Mouse (Mus musculus) spleen, adult 2 months (tissue): Measurements from ENCODE around the gene Ttyh1.

Experiments used
- CTCF ChIP-seq: fragments of 200-500 bp; IDR thresholded peaks from 2 replicates; pipeline ENCODE4 v1.5.1; 2011; ENCODE audit warnings: mild to moderate bottlenecking, inconsistent platforms; ENCODE audit not compliant: insufficient read depth, insufficient read length, insufficient replicate concordance; ENCODE audit errors: extremely low read depth
- POLR2A ChIP-seq: fragments of 200-500 bp; IDR thresholded peaks from 2 replicates; pipeline ENCODE4 v1.6.1; 2011; ENCODE audit warnings: low read depth, low read length, inconsistent platforms

- no peak for TF ChIP-seq POLR2A
- no peak for TF ChIP-seq CTCF
These were observed 4.5 kb downstream of the Ttyh1 start for GRCm38 (mm10) chr7:4123732-4124131.
